Mouse (Mus musculus) neural tube, embryonic 15.5 days (tissue): ENCODE measurements around the gene Gspt1. TPM values are rescaled to one million over a fixed set of nuclear protein-coding genes. Genes with fewer than 3 reads are reported as not detected.

Source experiments
- ATAC-seq: fragments of 200-750 bp; cut with Nextera tagmentation; 2 replicates; pipeline ENCODE4 v1.8.0; 2017; ENCODE audit warnings: mild to moderate bottlenecking, moderate TSS enrichment, moderate library complexity; ENCODE audit not compliant: low FRiP score
- H3K27ac ChIP-seq: fragments of 300-500 bp; sonication (generic); replicated peaks from 2 replicates; pipeline ENCODE4 v1.5.1; 2015; ENCODE audit warnings: mild to moderate bottlenecking, inconsistent platforms
- H3K27me3 ChIP-seq: fragments of 300-500 bp; sonication (generic); replicated peaks from 2 replicates; pipeline ENCODE4 v1.6.1; 2015; ENCODE audit warnings: inconsistent platforms
- H3K36me3 ChIP-seq: fragments of 300-500 bp; sonication (generic); 2 replicates; pipeline ENCODE4 v1.6.1; 2015; ENCODE audit warnings: inconsistent platforms
- H3K4me1 ChIP-seq: fragments of 300-500 bp; sonication (generic); 2 replicates; pipeline ENCODE4 v1.6.1; 2015; ENCODE audit warnings: inconsistent platforms
- H3K4me2 ChIP-seq: fragments of 300-500 bp; sonication (generic); 2 replicates; pipeline ENCODE4 v1.6.1; 2015; ENCODE audit warnings: inconsistent platforms, mild to moderate bottlenecking, moderate library complexity
- H3K4me3 ChIP-seq: fragments of 300-500 bp; sonication (generic); replicated peaks from 2 replicates; pipeline ENCODE4 v1.5.1; 2015; ENCODE audit warnings: mild to moderate bottlenecking, inconsistent platforms
- H3K9ac ChIP-seq: fragments of 300-500 bp; sonication (generic); replicated peaks from 2 replicates; pipeline ENCODE4 v1.6.1; 2015; ENCODE audit warnings: mild to moderate bottlenecking, inconsistent platforms
- H3K9me3 ChIP-seq: fragments of 300-500 bp; sonication (generic); replicated peaks from 2 replicates; pipeline ENCODE4 v1.6.1; 2016; ENCODE audit warnings: inconsistent platforms
- WGBS: fragments of 180-500 bp; shearing (Covaris S2); methylation state at CpG from one replicate; pipeline ENCODE4 v1.1.7; 2015; ENCODE audit warnings: mixed read lengths; 5-methylcytosine and 5-hydroxymethylcytosine counted together
- polyA plus RNA-seq: library from polyadenylated mRNA; unstranded; fragments of >200 nt; fragmentation: Nextera tagmentation; extraction: Ambion mirVana; gene quantifications from 2 replicates; pipeline ENCODE4 v1.2.1, GENCODE M21; 2015

Gspt1 gene
- polyA plus RNA-seq, 1 experiment from 2014 or later, result 48.4 TPM

GRCm38 (mm10) chr16:11201740-11202394 is 52.3 kb downstream of the Gspt1 start:
- Histone ChIP-seq H3K4me2 (peak overlapping the region; percentile 92), H3K27ac (no peak overlapping the region), H3K36me3 (peaks cover 44% of the 10 kb centered on the region), H3K27me3 (no peaks in the 10 kb centered on the region), H3K9me3 (no peaks in the 10 kb centered on the region), H3K4me3 (peak overlapping the region; percentile 79), H3K9ac (peak overlapping the region; percentile 85; the same call in 1 of the 2 replicates), H3K4me1 (peaks cover 31% of the 10 kb centered on the region)
- ATAC-seq, result no peak
- 71% methylated on average over 6 of the region's 6 CpGs for WGBS

DNA sequence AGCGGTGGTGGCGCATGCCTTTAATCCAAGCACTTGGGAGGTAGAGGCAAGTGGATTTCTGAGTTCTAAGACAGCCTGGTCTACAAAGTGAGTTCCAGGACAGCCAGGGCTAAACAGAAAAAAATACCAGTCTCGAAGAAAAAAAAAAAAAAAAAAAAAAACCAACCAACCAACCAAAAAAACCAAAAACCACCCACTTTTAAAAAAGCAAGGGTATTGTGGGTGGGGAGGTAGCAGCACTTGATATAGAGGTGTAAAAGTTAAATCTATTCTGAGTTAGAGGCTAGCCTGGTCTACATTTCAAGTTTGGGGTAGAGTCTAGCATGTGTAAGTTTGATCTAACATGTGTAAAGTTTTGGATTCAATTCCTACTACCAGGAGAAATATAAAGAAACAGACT is 53.9 kb downstream of the Gspt1 start:
- H3K4me2 ChIP-seq, result no peak overlapping the region
- no peaks in the 10 kb centered on the region for H3K27me3 ChIP-seq
- peaks cover 60% of the 10 kb centered on the region for H3K36me3 ChIP-seq
- no peak overlapping the region for H3K27ac ChIP-seq
- 89% methylated on average over 3 of the region's 3 CpGs for WGBS
- H3K4me1 ChIP-seq, result peaks cover 28% of the 10 kb centered on the region
- H3K4me3 ChIP-seq, result no peak overlapping the region
- H3K9ac ChIP-seq, result no peak overlapping the region
- no peaks in the 10 kb centered on the region for H3K9me3 ChIP-seq
- ATAC-seq, result no peak

GRCm38 (mm10) chr16:11198467-11198866 is 55.7 kb downstream of the Gspt1 start:
- peaks cover 78% of the 10 kb centered on the region for H3K36me3 ChIP-seq
- WGBS, result 70% methylated on average over 2 of the region's 2 CpGs
- no peak overlapping the region for H3K4me3 ChIP-seq
- ATAC-seq, result no peak
- no peaks in the 10 kb centered on the region for H3K9me3 ChIP-seq
- H3K4me1 ChIP-seq, result peaks cover 11% of the 10 kb centered on the region
- H3K27ac ChIP-seq, result no peak overlapping the region
- no peak overlapping the region for H3K4me2 ChIP-seq
- H3K27me3 ChIP-seq, result no peaks in the 10 kb centered on the region
- H3K9ac ChIP-seq, result no peak overlapping the region

GRCm38 (mm10) chr16:11197052-11197451 is 57.1 kb downstream of the Gspt1 start:
- Histone ChIP-seq H3K4me2 (no peak overlapping the region), H3K4me3 (no peak overlapping the region), H3K9ac (no peak overlapping the region), H3K4me1 (peaks cover 9% of the 10 kb centered on the region), H3K36me3 (peaks cover 89% of the 10 kb centered on the region), H3K27me3 (no peaks in the 10 kb centered on the region), H3K9me3 (no peaks in the 10 kb centered on the region), H3K27ac (no peak overlapping the region)
- WGBS, result 93% methylated on average over 4 of the region's 4 CpGs
- no peak for ATAC-seq

DNA sequence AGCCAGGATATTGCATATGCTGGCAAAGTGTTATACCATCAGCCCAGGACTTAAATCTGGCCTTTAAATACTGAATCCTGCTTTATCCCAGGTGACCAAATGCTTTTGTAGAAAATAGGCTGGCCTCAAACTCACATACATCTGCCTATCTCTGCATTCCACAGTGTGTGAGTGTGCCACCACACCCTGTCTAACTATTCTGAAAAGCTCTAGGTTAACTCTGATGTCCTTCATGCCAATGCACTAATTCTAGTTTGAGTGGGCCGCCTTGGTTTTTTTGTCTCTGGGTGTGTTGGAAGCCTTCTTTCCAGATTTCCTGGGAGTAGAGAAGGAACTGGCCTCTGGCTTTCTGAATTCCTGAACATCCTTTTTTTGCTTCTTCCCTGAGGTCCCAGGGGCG is 60.9 kb downstream of the Gspt1 start:
- Histone ChIP-seq H3K4me1 (no peaks in the 10 kb centered on the region), H3K27ac (no peak overlapping the region), H3K4me2 (no peak overlapping the region), H3K9me3 (no peaks in the 10 kb centered on the region), H3K36me3 (peaks cover 62% of the 10 kb centered on the region), H3K4me3 (no peak overlapping the region), H3K27me3 (no peaks in the 10 kb centered on the region), H3K9ac (no peak overlapping the region)
- 100% methylated on average over 2 of the region's 2 CpGs for WGBS
- no peak for ATAC-seq

GRCm38 (mm10) chr16:11190150-11190549 is 64.0 kb downstream of the Gspt1 start:
- Histone ChIP-seq H3K9ac (no peak overlapping the region), H3K27ac (no peak overlapping the region), H3K36me3 (peaks cover 32% of the 10 kb centered on the region), H3K4me2 (no peak overlapping the region), H3K4me3 (no peak overlapping the region), H3K27me3 (no peaks in the 10 kb centered on the region), H3K4me1 (no peaks in the 10 kb centered on the region), H3K9me3 (no peaks in the 10 kb centered on the region)
- no peak for ATAC-seq
- WGBS, result 89% methylated on average over 7 of the region's 7 CpGs

DNA sequence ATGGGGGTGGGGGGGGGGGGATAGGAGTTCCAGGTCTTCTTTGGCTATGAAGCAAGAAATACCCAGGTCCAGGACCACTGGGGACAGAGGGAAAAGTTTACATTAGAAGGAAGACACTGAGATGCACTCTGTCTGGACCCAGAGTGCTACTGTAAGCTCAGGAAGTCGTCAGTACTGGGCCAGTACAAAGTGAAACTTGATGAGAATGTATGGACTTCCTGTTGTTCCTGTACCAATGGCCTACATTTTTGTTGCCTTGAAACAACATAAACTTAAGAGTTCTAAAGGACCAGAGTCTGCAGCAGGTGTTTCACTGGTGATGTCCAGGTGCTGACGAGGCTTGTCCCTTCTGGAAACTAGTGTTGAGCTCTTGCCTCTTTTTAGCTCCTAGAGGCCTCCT is 76.7 kb downstream of the Gspt1 start:
- H3K9ac ChIP-seq, result no peak overlapping the region
- H3K27me3 ChIP-seq, result 0 out of 2 replicates have a peak, but pooled peaks cover 2% of the 10 kb centered on the region
- 77% methylated on average over 2 of the region's 2 CpGs for WGBS
- H3K27ac ChIP-seq, result no peak overlapping the region
- H3K36me3 ChIP-seq, result no peaks in the 10 kb centered on the region
- no peaks in the 10 kb centered on the region for H3K9me3 ChIP-seq
- H3K4me1 ChIP-seq, result peaks cover 24% of the 10 kb centered on the region
- no peak overlapping the region for H3K4me2 ChIP-seq
- no peak overlapping the region for H3K4me3 ChIP-seq
- ATAC-seq, result no peak

DNA sequence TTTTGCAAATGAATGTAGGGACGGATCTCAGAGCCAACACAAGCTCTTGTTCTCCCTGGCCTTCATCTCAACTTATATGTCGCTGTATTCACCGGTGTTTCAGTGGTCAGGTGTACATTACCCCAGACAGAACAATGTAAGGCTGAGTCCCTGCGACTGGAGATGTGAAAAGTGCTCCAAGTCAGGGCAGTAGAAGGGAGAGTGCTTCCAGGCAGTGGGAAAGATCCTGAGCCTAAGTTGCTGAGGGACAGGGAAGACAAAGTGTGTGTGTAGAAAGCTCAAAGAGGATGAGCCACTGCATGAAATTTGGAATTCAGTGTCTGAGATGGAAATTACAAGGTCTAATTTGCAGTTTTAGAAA is 77.3 kb downstream of the Gspt1 start:
- WGBS, result 4% methylated on average over 4 of the region's 4 CpGs

GRCm38 (mm10) chr16:11176208-11176883 is 77.8 kb downstream of the Gspt1 start, which contains the start of gene Zc3h7a:
TSS of gene Zc3h7a (minus strand) at chr16:11176393.
- Histone ChIP-seq H3K4me1 (peaks cover 24% of the 10 kb centered on the region), H3K9ac (peak within 1 kb of the TSS; percentile 86), H3K27me3 (0 out of 2 replicates have a peak, but pooled peaks cover 2% of the 10 kb centered on the region), H3K4me3 (peak within 1 kb of the TSS; percentile 86), H3K36me3 (no peaks in the 10 kb centered on the region), H3K4me2 (peak within 1 kb of the TSS; percentile 83), H3K9me3 (no peaks in the 10 kb centered on the region), H3K27ac (peak within 1 kb of the TSS; percentile 91)
- peak; percentile 94 for ATAC-seq
- under 1% methylated on average over 57 of the region's 57 CpGs for WGBS

More for the DNA sequence above, 77.3 kb downstream of the Gspt1 start:
- ATAC-seq, result no peak
- H3K27me3 ChIP-seq, result 0 out of 2 replicates have a peak, but pooled peaks cover 2% of the 10 kb centered on the region
- H3K36me3 ChIP-seq, result no peaks in the 10 kb centered on the region
- H3K9me3 ChIP-seq, result no peaks in the 10 kb centered on the region
- peak overlapping the region; percentile 86 for H3K9ac ChIP-seq
- peak overlapping the region; percentile 86 for H3K4me3 ChIP-seq
- H3K27ac ChIP-seq, result peak overlapping the region; percentile 91
- H3K4me2 ChIP-seq, result peak overlapping the region; percentile 83
- peaks cover 24% of the 10 kb centered on the region for H3K4me1 ChIP-seq

DNA sequence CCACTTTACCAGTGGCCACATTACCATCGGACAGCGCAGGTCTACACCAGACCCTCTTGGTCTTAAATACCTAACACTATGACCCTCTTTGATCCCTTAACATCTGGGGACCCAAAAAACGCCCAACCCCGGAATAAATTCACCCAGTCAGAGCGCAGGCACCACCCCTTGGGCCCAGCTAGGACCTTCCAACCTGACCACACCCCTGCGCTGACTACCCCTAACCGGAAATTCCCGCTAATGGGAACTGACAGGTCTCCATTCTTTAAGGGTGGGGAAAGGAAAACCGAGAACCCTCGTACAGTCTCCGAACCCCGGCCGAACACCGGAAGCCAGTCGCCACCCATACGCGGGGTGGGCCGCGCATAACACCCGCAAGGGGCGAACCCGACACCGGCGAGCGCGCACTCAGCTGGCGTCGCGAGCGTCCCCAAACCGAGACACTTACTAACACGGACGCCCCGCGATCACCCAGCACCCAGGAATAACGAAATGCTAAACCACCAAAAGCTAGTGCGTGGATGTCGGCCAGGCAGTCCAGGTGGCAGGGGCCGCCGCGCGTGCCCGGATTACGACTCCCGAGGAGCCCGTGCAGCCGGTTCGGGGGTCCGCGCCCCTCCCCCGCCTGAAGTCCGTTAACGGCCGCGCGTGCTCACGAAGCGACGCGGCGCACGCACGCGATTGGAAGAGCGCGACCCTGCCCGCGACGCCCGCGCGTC is 78.5 kb downstream of the Gspt1 start:
- Histone ChIP-seq H3K4me2 (peak overlapping the region; percentile 83), H3K4me1 (peaks cover 24% of the 10 kb centered on the region), H3K9ac (peak overlapping the region; percentile 86), H3K27me3 (0 out of 2 replicates have a peak, but pooled peaks cover 2% of the 10 kb centered on the region), H3K9me3 (no peaks in the 10 kb centered on the region), H3K36me3 (no peaks in the 10 kb centered on the region), H3K27ac (peak overlapping the region; percentile 91), H3K4me3 (peak overlapping the region; percentile 86)
- WGBS, result under 1% methylated on average over 51 of the region's 72 CpGs
- ATAC-seq, result peak; percentile 66

- Histone ChIP-seq H3K27ac (peak overlapping the region; percentile 91), H3K36me3 (no peaks in the 10 kb centered on the region), H3K4me3 (peak overlapping the region; percentile 86), H3K4me1 (peaks cover 24% of the 10 kb centered on the region), H3K4me2 (peak overlapping the region; percentile 83), H3K27me3 (0 out of 2 replicates have a peak, but pooled peaks cover 2% of the 10 kb centered on the region), H3K9me3 (no peaks in the 10 kb centered on the region), H3K9ac (peak overlapping the region; percentile 86)
- no peak for ATAC-seq
- 8% methylated on average over 9 of the region's 9 CpGs for WGBS
Observed at GRCm38 (mm10) chr16:11175100-11175488, 79.0 kb downstream of the Gspt1 start.
